Mouse (Mus musculus) stomach, embryonic 16.5 days (tissue): ENCODE data around the gene Slc9a3r2. TPM values are rescaled to one million over a fixed set of nuclear protein-coding genes. Genes with fewer than 3 reads are reported as not detected.

Experiments used
- ATAC-seq: fragments of 200-750 bp; cut with Nextera tagmentation; 2 replicates; pipeline ENCODE4 v1.8.0; 2017; ENCODE audit warnings: moderate number of reproducible peaks, moderate TSS enrichment; ENCODE audit not compliant: insufficient read depth, low FRiP score
- H3K27ac ChIP-seq: fragments of 300-500 bp; sonication (generic); 2 replicates; pipeline ENCODE4 v1.5.1; 2014; ENCODE audit warnings: low read length
- H3K27me3 ChIP-seq: fragments of 300-500 bp; sonication (generic); 2 replicates; pipeline ENCODE4 v1.6.1; 2014; ENCODE audit warnings: low read length, control low read depth, mixed read lengths; ENCODE audit not compliant: control insufficient read depth, insufficient read depth
- H3K36me3 ChIP-seq: fragments of 300-500 bp; sonication (generic); 2 replicates; pipeline ENCODE4 v1.6.1; 2014; ENCODE audit warnings: low read length; ENCODE audit not compliant: control insufficient read depth, insufficient read depth
- H3K4me1 ChIP-seq: fragments of 300-500 bp; sonication (generic); 2 replicates; pipeline ENCODE4 v1.6.1; 2014; ENCODE audit warnings: low read length, control low read depth, mixed read lengths; ENCODE audit not compliant: control insufficient read depth, insufficient read depth
- H3K4me2 ChIP-seq: fragments of 300-500 bp; sonication (generic); 2 replicates; pipeline ENCODE4 v1.6.1; 2014; ENCODE audit warnings: low read depth, low read length, mixed read lengths
- H3K4me3 ChIP-seq: fragments of 300-500 bp; sonication (generic); replicated peaks from 2 replicates; pipeline ENCODE4 v1.5.1; 2014; ENCODE audit warnings: mild to moderate bottlenecking, low read length
- H3K9ac ChIP-seq: fragments of 300-500 bp; sonication (generic); 2 replicates; pipeline ENCODE4 v1.6.1; 2014; ENCODE audit warnings: low read length
- H3K9me3 ChIP-seq: fragments of 300-500 bp; sonication (generic); replicated peaks from 2 replicates; pipeline ENCODE4 v1.6.1; 2016; ENCODE audit warnings: low read length, control low read depth; ENCODE audit not compliant: control insufficient read depth
- WGBS: fragments of 180-500 bp; shearing (Covaris S2); extraction: QIAGEN DNeasy Blood & Tissue Kit; methylation state at CpG from one replicate; pipeline ENCODE4 v1.1.7; 2014; 5-methylcytosine and 5-hydroxymethylcytosine counted together
- polyA plus RNA-seq: library from polyadenylated mRNA; unstranded; fragments of >200 nt; fragmentation: Nextera tagmentation; extraction: Ambion mirVana; gene quantifications from 2 replicates; pipeline ENCODE4 v1.2.1, GENCODE M21; 2015

The Slc9a3r2 gene
- polyA plus RNA-seq, 1 experiment from 2014 or later = 38.0 TPM

DNA sequence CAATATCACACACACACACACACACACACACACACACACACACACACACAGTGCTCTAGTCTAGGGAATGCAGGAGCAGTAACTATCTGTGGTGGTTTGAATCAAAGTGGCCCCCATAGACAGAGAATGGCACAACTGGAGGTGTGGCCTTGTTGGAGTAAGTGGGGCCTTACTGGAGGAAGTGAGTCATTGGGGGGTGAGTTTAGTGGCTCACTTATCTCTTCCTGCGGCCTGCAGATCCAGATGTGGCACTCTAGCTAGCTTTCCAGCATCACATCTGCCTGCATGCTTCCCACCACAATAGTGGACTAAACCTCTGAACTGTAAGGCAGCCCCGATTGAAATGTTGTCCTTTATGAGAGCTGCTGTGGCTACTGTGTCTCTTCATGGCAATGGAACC lies 39.4 kb downstream of the Slc9a3r2 start:
- H3K4me1 ChIP-seq = no peaks in the 10 kb centered on the region
- 70% methylated on average over 2 of the region's 2 CpGs for WGBS
- H3K4me2 ChIP-seq = no peak overlapping the region
- H3K4me3 ChIP-seq = no peak overlapping the region
- H3K9ac ChIP-seq = no peak overlapping the region
- no peaks in the 10 kb centered on the region for H3K27me3 ChIP-seq
- no peak overlapping the region for H3K27ac ChIP-seq
- H3K9me3 ChIP-seq = no peaks in the 10 kb centered on the region
- H3K36me3 ChIP-seq = peaks cover 12% of the 10 kb centered on the region
- no peak for ATAC-seq

GRCm38 (mm10) chr17:24608874-24609273 lies 41.3 kb downstream of the Slc9a3r2 start:
- Histone ChIP-seq H3K9ac (no peak overlapping the region), H3K4me3 (no peak overlapping the region), H3K4me2 (no peak overlapping the region), H3K27me3 (no peaks in the 10 kb centered on the region), H3K27ac (no peak overlapping the region), H3K9me3 (no peaks in the 10 kb centered on the region), H3K36me3 (peaks cover 8% of the 10 kb centered on the region), H3K4me1 (no peaks in the 10 kb centered on the region)
- 89% methylated on average over 8 of the region's 8 CpGs for WGBS
- ATAC-seq = no peak

DNA sequence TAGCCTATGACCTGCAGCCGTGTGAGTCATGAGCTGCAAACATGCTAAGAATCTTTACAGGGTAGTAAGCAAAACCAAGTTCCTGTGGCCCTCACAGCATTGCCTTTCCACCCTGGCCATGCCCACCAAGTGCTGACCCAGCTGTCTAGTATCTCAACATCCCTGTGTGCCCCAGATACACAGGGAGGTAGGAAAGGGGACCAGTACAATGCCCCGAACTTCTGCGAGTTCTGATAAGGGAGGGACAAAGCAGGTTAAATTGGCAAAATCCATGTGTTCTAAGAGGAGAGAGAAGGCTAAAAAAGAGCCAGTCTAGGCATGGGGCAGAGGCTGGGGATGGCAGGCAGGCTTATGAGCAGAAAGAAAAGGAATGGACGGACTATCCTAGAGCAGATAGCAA lies 41.8 kb downstream of the Slc9a3r2 start:
- H3K36me3 ChIP-seq = peaks cover 3% of the 10 kb centered on the region; the same call in 1 of the 2 replicates
- H3K4me2 ChIP-seq = no peak overlapping the region
- no peaks in the 10 kb centered on the region for H3K9me3 ChIP-seq
- no peak for ATAC-seq
- no peak overlapping the region for H3K9ac ChIP-seq
- no peak overlapping the region for H3K4me3 ChIP-seq
- H3K4me1 ChIP-seq = no peaks in the 10 kb centered on the region
- 90% methylated on average over 4 of the region's 4 CpGs for WGBS
- no peaks in the 10 kb centered on the region for H3K27me3 ChIP-seq
- no peak overlapping the region for H3K27ac ChIP-seq

- 0 out of 2 replicates have a peak, but pooled peaks cover 2% of the 10 kb centered on the region for H3K36me3 ChIP-seq
- ATAC-seq = no peak
- WGBS = 88% methylated on average over 3 of the region's 3 CpGs
These were observed 45.6 kb downstream of the Slc9a3r2 start for GRCm38 (mm10) chr17:24604557-24604956.

GRCm38 (mm10) chr17:24603961-24604360 lies 46.2 kb downstream of the Slc9a3r2 start:
- Histone ChIP-seq H3K4me2 (no peak overlapping the region), H3K27ac (no peak overlapping the region), H3K27me3 (no peaks in the 10 kb centered on the region), H3K9me3 (no peaks in the 10 kb centered on the region), H3K4me3 (no peak overlapping the region), H3K4me1 (no peaks in the 10 kb centered on the region), H3K36me3 (0 out of 2 replicates have a peak, but pooled peaks cover 2% of the 10 kb centered on the region), H3K9ac (no peak overlapping the region)
- ATAC-seq = no peak
- WGBS = 87% methylated on average over 8 of the region's 8 CpGs

More at GRCm38 (mm10) chr17:24604557-24604956, 45.6 kb downstream of the Slc9a3r2 start:
- H3K9ac ChIP-seq = no peak overlapping the region
- no peak overlapping the region for H3K4me2 ChIP-seq
- no peaks in the 10 kb centered on the region for H3K4me1 ChIP-seq
- H3K27ac ChIP-seq = no peak overlapping the region
- H3K27me3 ChIP-seq = no peaks in the 10 kb centered on the region
- H3K4me3 ChIP-seq = no peak overlapping the region
- H3K9me3 ChIP-seq = no peaks in the 10 kb centered on the region

GRCm38 (mm10) chr17:24600502-24600901 lies 49.6 kb downstream of the Slc9a3r2 start:
- Histone ChIP-seq H3K36me3 (0 out of 2 replicates have a peak, but pooled peaks cover 8% of the 10 kb centered on the region), H3K4me3 (no peak overlapping the region), H3K27ac (no peak overlapping the region), H3K9ac (no peak overlapping the region), H3K9me3 (no peaks in the 10 kb centered on the region), H3K4me2 (no peak overlapping the region), H3K4me1 (no peaks in the 10 kb centered on the region), H3K27me3 (no peaks in the 10 kb centered on the region)
- 86% methylated on average over 4 of the region's 4 CpGs for WGBS
- no peak for ATAC-seq

- no peak for ATAC-seq
- H3K9me3 ChIP-seq = no peaks in the 10 kb centered on the region
- no peaks in the 10 kb centered on the region for H3K27me3 ChIP-seq
- H3K36me3 ChIP-seq = peaks cover 11% of the 10 kb centered on the region; the same call in 1 of the 2 replicates
- H3K9ac ChIP-seq = no peak overlapping the region
- WGBS = 88% methylated on average over 3 of the region's 3 CpGs
- H3K4me2 ChIP-seq = no peak overlapping the region
- no peaks in the 10 kb centered on the region for H3K4me1 ChIP-seq
- H3K27ac ChIP-seq = no peak overlapping the region; the same call in 1 of the 2 replicates
- H3K4me3 ChIP-seq = no peak overlapping the region
These were observed 52.1 kb downstream of the Slc9a3r2 start for GRCm38 (mm10) chr17:24597989-24598388.

DNA sequence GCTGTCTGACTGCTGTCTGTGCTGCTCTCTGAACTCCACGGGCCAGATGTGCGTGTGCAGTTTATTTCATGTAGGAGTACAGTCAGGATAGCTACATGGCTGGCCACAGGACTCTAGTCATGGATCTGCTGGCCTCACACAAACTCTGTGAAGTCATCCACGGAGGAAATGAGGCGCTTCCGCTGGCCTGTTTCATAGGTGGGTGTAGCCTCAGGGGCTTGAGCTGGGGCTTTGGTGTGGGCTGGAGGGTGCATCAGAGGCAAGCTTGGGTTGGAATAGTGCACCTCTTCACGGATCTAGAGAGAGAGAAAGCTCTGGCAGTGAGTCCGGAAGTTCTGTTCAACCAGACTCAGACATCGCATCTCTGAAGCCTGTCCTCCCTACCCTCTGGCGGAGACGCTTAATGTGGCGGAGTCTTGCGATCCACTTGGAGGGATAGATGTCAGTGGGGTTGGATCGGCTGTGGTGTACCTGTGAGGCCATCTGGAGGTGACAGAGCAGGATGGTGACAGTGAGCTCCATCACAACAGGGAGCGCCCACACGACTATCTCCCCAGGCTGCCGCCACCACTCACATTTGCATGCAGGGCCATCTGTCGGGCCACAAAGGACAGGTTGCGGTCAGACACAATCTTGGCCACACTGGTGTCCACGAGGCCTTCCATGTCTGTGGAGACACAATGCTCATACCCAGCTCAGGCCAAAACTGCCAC lies 53.5 kb downstream of the Slc9a3r2 start:
- Histone ChIP-seq H3K27me3 (no peaks in the 10 kb centered on the region), H3K9ac (no peak overlapping the region), H3K4me2 (no peak overlapping the region), H3K4me3 (no peak overlapping the region), H3K9me3 (no peaks in the 10 kb centered on the region), H3K4me1 (no peaks in the 10 kb centered on the region), H3K27ac (no peak overlapping the region), H3K36me3 (peaks cover 11% of the 10 kb centered on the region; the same call in 1 of the 2 replicates)
- no peak for ATAC-seq
- 86% methylated on average over 19 of the region's 19 CpGs for WGBS

DNA sequence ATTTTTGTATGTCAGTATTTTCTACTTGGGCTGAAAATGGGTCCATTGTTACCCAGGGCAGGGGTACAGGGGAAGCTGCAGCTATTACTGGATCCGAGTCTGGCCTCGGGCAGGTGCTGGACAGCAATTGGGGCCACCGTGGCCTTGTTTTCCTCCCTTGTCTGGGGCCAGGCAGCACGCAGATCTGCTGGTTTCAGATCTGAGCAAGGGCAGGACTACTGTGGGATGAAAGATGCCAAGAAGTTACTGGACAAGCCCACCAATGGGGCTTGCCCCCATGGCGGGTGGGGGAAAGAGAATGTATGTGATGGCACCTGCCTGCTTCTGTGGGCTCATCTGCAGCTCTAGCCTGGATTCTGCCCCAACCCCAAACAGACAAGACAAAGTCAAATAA lies 54.1 kb downstream of the Slc9a3r2 start:
- WGBS = 73% methylated on average over 5 of the region's 5 CpGs
- peaks cover 15% of the 10 kb centered on the region; the same call in 1 of the 2 replicates for H3K36me3 ChIP-seq
- H3K9ac ChIP-seq = no peak overlapping the region
- H3K4me1 ChIP-seq = no peaks in the 10 kb centered on the region
- no peak overlapping the region for H3K27ac ChIP-seq
- no peak overlapping the region for H3K4me3 ChIP-seq
- H3K4me2 ChIP-seq = no peak overlapping the region
- H3K27me3 ChIP-seq = no peaks in the 10 kb centered on the region
- no peaks in the 10 kb centered on the region for H3K9me3 ChIP-seq
- ATAC-seq = no peak
